8 mouse cellular contexts compared by ENCODE assay signal in the genomic region with DNA sequence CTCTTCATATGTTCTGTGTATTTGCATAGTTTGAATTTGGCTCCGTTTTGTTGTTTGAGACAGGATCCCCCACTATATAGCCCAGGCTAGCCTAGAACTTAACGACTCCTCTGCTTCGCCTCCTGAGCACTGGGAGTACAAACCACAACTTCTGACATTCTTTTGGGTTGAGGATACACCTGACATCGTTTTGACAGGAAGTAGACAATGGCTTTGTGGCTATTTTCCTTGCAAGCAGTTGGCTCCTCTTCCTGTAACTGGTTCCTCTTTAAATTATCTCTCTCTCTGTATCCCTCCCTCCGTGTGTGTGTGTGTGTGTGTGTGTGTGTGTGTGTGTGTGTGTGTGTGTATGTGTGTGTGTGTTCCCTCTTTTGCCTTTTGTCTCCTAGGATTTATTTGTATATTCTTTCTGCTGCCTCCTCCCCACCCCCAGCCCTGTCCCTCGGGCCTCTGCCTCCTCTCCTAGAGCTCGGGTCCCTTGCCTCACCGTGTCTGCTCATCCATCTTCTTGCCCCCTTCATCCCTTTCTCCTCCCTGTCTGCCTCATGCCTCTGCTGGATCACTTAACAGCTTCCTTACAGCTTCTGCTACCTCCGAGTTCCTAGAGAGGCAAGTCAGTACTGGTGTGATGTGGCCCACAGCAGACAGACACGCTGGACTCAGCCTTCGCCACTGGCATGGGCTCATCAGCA. TPM values are rescaled to one million over a fixed set of nuclear protein-coding genes. Genes with fewer than 3 reads are reported as not detected.
DNase-seq lines count a peak whose midpoint lies in the region; ATAC-seq and TF ChIP-seq lines count a peak whose summit lies in the region.

No protein-coding gene starts in this region.

- DNase-seq in kidney, postnatal 0 days (ENCODE audit: low spot score) = peak; percentile 31
- no peak for DNase-seq in kidney, postnatal 36 days
- peak; percentile 73 for DNase-seq in splenic B cell, adult 2 months (ENCODE audit: low read depth, low spot score)
- DNase-seq in layer of hippocampus, adult 11-12 months (ENCODE audit: low spot score) = no peak
- no peak for DNase-seq in testis, postnatal 14 days (ENCODE audit: low spot score)
- DNase-seq in left cerebral cortex, adult 2 months (ENCODE audit: extremely low spot score in 1 of 2, low spot score in 2 of 2) = no peak

- no peak for ATAC-seq in kidney, postnatal 0 days (replicated peaks; ENCODE audit: low FRiP score, low read depth)
- ATAC-seq in intestine, embryonic 15.5 days = peak; percentile 46

- peaks cover 10% of the 10 kb centered on the region for H3K4me1 ChIP-seq in kidney, postnatal 0 days (replicated peaks; ENCODE audit: insufficient read depth, low read length)
- peaks cover 12% of the 10 kb centered on the region for H3K4me1 ChIP-seq in brown adipose tissue, adult 24 weeks (ENCODE audit: control insufficient read depth, insufficient read depth, insufficient read length, low read length)
- H3K4me1 ChIP-seq in intestine, embryonic 15.5 days (replicated peaks) = peaks cover 27% of the 10 kb centered on the region

- no peak overlapping the region for H3K9ac ChIP-seq in kidney, postnatal 0 days (ENCODE audit: low read depth, low read length)
- no peak overlapping the region for H3K9ac ChIP-seq in intestine, embryonic 15.5 days

- no peaks in the 10 kb centered on the region for H3K27me3 ChIP-seq in kidney, postnatal 0 days (ENCODE audit: insufficient read depth, low read length)
- H3K27me3 ChIP-seq in intestine, embryonic 15.5 days (replicated peaks) = no peaks in the 10 kb centered on the region
- H3K27me3 ChIP-seq in splenic B cell, adult 2 months (ENCODE audit: control insufficient read depth, insufficient read depth, low read length, poor library complexity, severe bottlenecking) = no peaks in the 10 kb centered on the region

- H3K4me2 ChIP-seq in kidney, postnatal 0 days (ENCODE audit: low read length) = no peak overlapping the region
- H3K4me2 ChIP-seq in intestine, embryonic 15.5 days (replicated peaks) = no peak overlapping the region; the same call in 1 of the 2 replicates

- no peak for TF ChIP-seq CTCF in kidney, postnatal 0 days (IDR thresholded peaks at IDR 0.05; ENCODE audit: low read depth)
- TF ChIP-seq CTCF in left cerebral cortex, adult 2 months (IDR thresholded peaks at IDR 0.05) = no peak

- H3K4me3 ChIP-seq in kidney, postnatal 0 days (replicated peaks; ENCODE audit: low read depth, low read length) = no peak overlapping the region
- no peak overlapping the region for H3K4me3 ChIP-seq in brown adipose tissue, adult 24 weeks (ENCODE audit: insufficient read depth, low read depth, low read length)
- H3K4me3 ChIP-seq in intestine, embryonic 15.5 days (replicated peaks) = no peak overlapping the region
- H3K4me3 ChIP-seq in left cerebral cortex, adult 2 months = no peak overlapping the region

- H3K9me3 ChIP-seq in kidney, postnatal 0 days (replicated peaks; ENCODE audit: low read length) = no peaks in the 10 kb centered on the region
- H3K9me3 ChIP-seq in intestine, embryonic 15.5 days = no peaks in the 10 kb centered on the region

- 0 out of 2 replicates have a peak overlapping the region, but pooled peaks have one; percentile 77 for H3K27ac ChIP-seq in kidney, postnatal 0 days
- H3K27ac ChIP-seq in brown adipose tissue, adult 24 weeks (replicated peaks; ENCODE audit: low read depth, low read length) = peak overlapping the region; percentile 35
- peak overlapping the region; percentile 70 for H3K27ac ChIP-seq in intestine, embryonic 15.5 days
- H3K27ac ChIP-seq in left cerebral cortex, adult 2 months = no peak overlapping the region

- H3K36me3 ChIP-seq in kidney, postnatal 0 days (ENCODE audit: insufficient read depth, low read length) = no peaks in the 10 kb centered on the region
- no peaks in the 10 kb centered on the region for H3K36me3 ChIP-seq in intestine, embryonic 15.5 days
- H3K36me3 ChIP-seq in splenic B cell, adult 2 months (ENCODE audit: control insufficient read depth, insufficient read depth, low read length, poor library complexity, severe bottlenecking) = no peaks in the 10 kb centered on the region

- WGBS in kidney, postnatal 0 days = 36% methylated on average over 11 of the region's 11 CpGs
- 37% methylated on average over 11 of the region's 11 CpGs for WGBS in intestine, embryonic 15.5 days

- intact Hi-C loops in left cerebral cortex, adult 2 months (cut with DNase I) = no loop called here

RNA-seq across cellular contexts. Expression of a gene that starts 53.5 kb away (rescaled TPM):
- polyA plus RNA-seq in kidney, postnatal 0 days (2015; fragmentation: Nextera tagmentation; extraction: Ambion mirVana) = 38.2 and 40.0 TPM in 2 replicates
- 50.0 and 73.2 TPM in 2 replicates for polyA plus RNA-seq in brown adipose tissue, adult 24 weeks (2012; ENCODE audit: insufficient read depth, insufficient read length, missing spikeins)
- polyA plus RNA-seq in intestine, embryonic 15.5 days (2015; fragmentation: Nextera tagmentation; extraction: Ambion mirVana) = 41.5 and 48.4 TPM in 2 replicates
- total RNA-seq in left cerebral cortex, adult 2 months (2021) = 10 to 100 TPM; 13.9 to 15.6 TPM

Comparison
In these comparisons a context has a peak if more than half of its experiments do, and no peak if none do; other contexts are left out.
1. DNase-seq: peak in kidney, postnatal 0 days (single experiment) and splenic B cell, adult 2 months (single experiment); none in kidney, postnatal 36 days (0 of 2), layer of hippocampus, adult 11-12 months (single experiment), testis, postnatal 14 days (single experiment) and left cerebral cortex, adult 2 months (0 of 2).